ENCODE assay signal across 11 mouse cellular contexts in genomic region chr5:112532210-112532609, GRCm38 (mm10). TPM values are rescaled to one million over a fixed set of nuclear protein-coding genes. Genes with fewer than 3 reads are reported as not detected.
A peak's percentile ranks its signal among the peaks of the same experiment; 100 is the strongest.
DNase-seq lines count a peak whose midpoint lies in the region; ATAC-seq and TF ChIP-seq lines count a peak whose summit lies in the region.
"Had no signal": no experiment of that assay in that cellular context is flagged by ENCODE, and none has a peak within 500 bp of the region (broad histone marks: within the 10 kb centered on the region; RNA-seq: fewer than 3 reads in every experiment).

No protein-coding gene starts in this region.

- H3K4me2 ChIP-seq in lung, postnatal 0 days (replicated peaks; ENCODE audit: low read depth, low read length) = no peak overlapping the region
- H3K4me2 ChIP-seq in liver, postnatal 0 days (ENCODE audit: low read depth, low read length) = no peak overlapping the region
- H3K4me2 ChIP-seq: limb, embryonic 13.5 days; midbrain, embryonic 12.5 days had no signal

- H3K36me3 ChIP-seq in lung, postnatal 0 days (ENCODE audit: insufficient read depth, low read length) = no peaks in the 10 kb centered on the region
- H3K36me3 ChIP-seq in MEL (ENCODE audit: control insufficient read depth in 1 of 2, insufficient read depth in 2 of 2, low read length in 2 of 2) = no peaks in the 10 kb centered on the region
- no peaks in the 10 kb centered on the region for H3K36me3 ChIP-seq in liver, postnatal 0 days (replicated peaks; ENCODE audit: insufficient read depth, low read length)
- H3K36me3 ChIP-seq: G1E; limb, embryonic 13.5 days; midbrain, embryonic 12.5 days had no signal

- TF ChIP-seq POLR2A in MEL (IDR thresholded peaks at IDR 0.05; ENCODE audit: control insufficient read depth in 1 of 2, insufficient read depth in 1 of 2, low read depth in 1 of 2, low read length in 2 of 2, poor library complexity in 1 of 2) = no peak

- peak; percentile 19 for TF ChIP-seq RAD21 in MEL (IDR thresholded peaks at IDR 0.05; ENCODE audit: low read depth, low read length)

- no peak overlapping the region for H3K9ac ChIP-seq in lung, postnatal 0 days (replicated peaks; ENCODE audit: low read depth)
- no peak overlapping the region for H3K9ac ChIP-seq in MEL (ENCODE audit: control insufficient read depth, low read depth, low read length, poor library complexity, severe bottlenecking)
- no peak overlapping the region for H3K9ac ChIP-seq in liver, postnatal 0 days (replicated peaks)
- H3K9ac ChIP-seq: limb, embryonic 13.5 days; midbrain, embryonic 12.5 days had no signal

- no peaks in the 10 kb centered on the region for H3K9me3 ChIP-seq in lung, postnatal 0 days (ENCODE audit: low read length)
- H3K9me3 ChIP-seq in MEL (replicated peaks; ENCODE audit: insufficient read depth, low read length) = no peaks in the 10 kb centered on the region
- no peaks in the 10 kb centered on the region for H3K9me3 ChIP-seq in liver, postnatal 0 days (ENCODE audit: low read length)

- no peak overlapping the region for H3K4me3 ChIP-seq in gastrocnemius, adult 2 months
- no peak overlapping the region for H3K4me3 ChIP-seq in lung, postnatal 0 days (ENCODE audit: low read depth, low read length)
- H3K4me3 ChIP-seq in MEL (ENCODE audit: control insufficient read depth in 1 of 2, insufficient read depth in 1 of 2, low read depth in 2 of 2, low read length in 2 of 2) = no peak overlapping the region
- no peak overlapping the region for H3K4me3 ChIP-seq in liver, postnatal 0 days (ENCODE audit: low read depth, low read length)
- H3K4me3 ChIP-seq: limb, embryonic 13.5 days; midbrain, embryonic 12.5 days had no signal

- TF ChIP-seq CTCF in gastrocnemius, adult 2 months (IDR thresholded peaks at IDR 0.05) = peak; percentile 57
- TF ChIP-seq CTCF in lung, postnatal 0 days (IDR thresholded peaks at IDR 0.05) = peak; percentile 58
- peak; percentile 28 to 47 (median 44) for TF ChIP-seq CTCF in MEL (IDR thresholded peaks at IDR 0.05 in 2 of 3, conservative IDR thresholded peaks at IDR 0.05 in 1 of 3; ENCODE audit: control insufficient read depth in 1 of 3, insufficient read depth in 1 of 3, low read depth in 2 of 3, low read length in 3 of 3, poor library complexity in 1 of 3, severe bottlenecking in 1 of 3)
- TF ChIP-seq CTCF in liver, postnatal 0 days (IDR thresholded peaks at IDR 0.05; ENCODE audit: low read depth) = peak; percentile 57

- H3K27me3 ChIP-seq in lung, postnatal 0 days (replicated peaks; ENCODE audit: insufficient read depth, low read length) = no peaks in the 10 kb centered on the region
- H3K27me3 ChIP-seq in MEL (ENCODE audit: control insufficient read depth in 1 of 2, insufficient read depth in 2 of 2, low read length in 2 of 2) = no peaks in the 10 kb centered on the region
- H3K27me3 ChIP-seq in liver, postnatal 0 days (ENCODE audit: insufficient read depth, low read length) = no peaks in the 10 kb centered on the region

- no peak overlapping the region for H3K27ac ChIP-seq in gastrocnemius, adult 2 months
- no peak overlapping the region for H3K27ac ChIP-seq in lung, postnatal 0 days (ENCODE audit: low read length)
- H3K27ac ChIP-seq in MEL (ENCODE audit: control insufficient read depth, low read depth, low read length) = no peak overlapping the region
- no peak overlapping the region for H3K27ac ChIP-seq in liver, postnatal 0 days (ENCODE audit: low read depth)
- H3K27ac ChIP-seq: limb, embryonic 13.5 days; midbrain, embryonic 12.5 days had no signal

- no peaks in the 10 kb centered on the region for H3K4me1 ChIP-seq in lung, postnatal 0 days (ENCODE audit: insufficient read depth, low read depth, low read length)
- H3K4me1 ChIP-seq in MEL (ENCODE audit: control insufficient read depth in 1 of 2, insufficient read depth in 2 of 2, low read length in 2 of 2) = no peaks in the 10 kb centered on the region
- no peaks in the 10 kb centered on the region for H3K4me1 ChIP-seq in liver, postnatal 0 days (ENCODE audit: insufficient read depth)

- 64% methylated on average over 8 of the region's 8 CpGs for WGBS in lung, postnatal 0 days
- 60% methylated on average over 8 of the region's 8 CpGs for WGBS in liver, postnatal 0 days (ENCODE audit: insufficient replicate concordance)

- no peaks in the 10 kb centered on the region for H3K79me2 ChIP-seq in MEL (ENCODE audit: control insufficient read depth, insufficient read depth, low read length, poor library complexity)

- TF ChIP-seq EP300 in lung, postnatal 0 days (IDR thresholded peaks at IDR 0.05) = no peak
- TF ChIP-seq EP300 in MEL (IDR thresholded peaks at IDR 0.05; ENCODE audit: low read depth in 1 of 2, low read length in 2 of 2) = no peak
- no peak for TF ChIP-seq EP300 in liver, postnatal 0 days (IDR thresholded peaks at IDR 0.05; ENCODE audit: low read depth)

- no peak for DNase-seq in gastrocnemius, adult 2 months
- DNase-seq in gastrocnemius, postnatal 4 days (ENCODE audit: low spot score in 2 of 2) = no peak
- DNase-seq in lung, postnatal 0 days (ENCODE audit: low spot score) = no peak
- DNase-seq in lung, postnatal 10 days = no peak
- DNase-seq in MEL (ENCODE audit: low read depth, low spot score) = peak; percentile 14
- DNase-seq in liver, postnatal 0 days = peak; percentile 26
- no peak for DNase-seq in adrenal gland, adult (ENCODE audit: inconsistent age in 2 of 2, low spot score in 1 of 2)
- DNase-seq in left cerebral cortex, postnatal 36 days (ENCODE audit: low spot score in 2 of 2) = no peak

- intact Hi-C loops in gastrocnemius, adult 2 months (cut with DNase I) = no loop called here
- intact Hi-C loops in left cerebral cortex, postnatal 36 days (cut with DNase I) = no loop called here

- no peak for ATAC-seq in lung, postnatal 0 days
- no peak for ATAC-seq in liver, postnatal 0 days

TF ChIP-seq in MEL, 35 proteins besides CTCF, POLR2A, EP300 and RAD21:
- TF ChIP-seq MAZ (IDR thresholded peaks at IDR 0.05; ENCODE audit: low read depth, low read length) = no peak
- 0 out of 2 replicates have a peak, but pooled peaks have one; percentile 9 for TF ChIP-seq SMC3 (IDR thresholded peaks at IDR 0.05; ENCODE audit: low read depth, low read length)

RNA-seq across cellular contexts. Expression of gene Sez6l, which starts 44.8 kb away (rescaled TPM):
- not detected for total RNA-seq in gastrocnemius, adult 2 months (2021)
- under 1 TPM; 0.44 to 0.52 TPM for total RNA-seq in gastrocnemius, postnatal 4 days (2021)
- 0.11 and 0.13 TPM in 2 replicates for polyA plus RNA-seq in lung, postnatal 0 days (2015; fragmentation: Nextera tagmentation; extraction: Ambion mirVana)
- total RNA-seq in MEL (2012; rRNA removed) = not detected in 2 replicates
- not detected for polyA plus RNA-seq in MEL (2012; ENCODE audit: insufficient read depth in 1 of 2, insufficient read length in 2 of 2, low read depth in 1 of 2, low replicate concordance in 2 of 2, missing spikeins in 1 of 2)
- polyA plus RNA-seq in liver, postnatal 0 days (2015; fragmentation: Nextera tagmentation; extraction: Ambion mirVana) = not detected in 2 replicates
- 100 to 1,000 TPM; 163 to 173 TPM for total RNA-seq in left cerebral cortex, postnatal 36 days (2021)
- polyA plus RNA-seq: G1E had no signal

Comparison
In these comparisons a context has a peak if more than half of its experiments do, and no peak if none do; other contexts are left out.
1. DNase-seq: peak in MEL (single experiment) and liver, postnatal 0 days (single experiment); none in gastrocnemius, adult 2 months (single experiment), gastrocnemius, postnatal 4 days (0 of 2), lung, postnatal 0 days (single experiment), lung, postnatal 10 days (single experiment), adrenal gland, adult (0 of 2) and left cerebral cortex, postnatal 36 days (0 of 2).
2. RNA of gene Sez6l, which starts 44.8 kb away (total RNA-seq): 163 to 173 TPM in left cerebral cortex, postnatal 36 days; 0.44 to 0.52 TPM in gastrocnemius, postnatal 4 days, not detected in gastrocnemius, adult 2 months and not detected in MEL; every median in the first group is over 100 times any median in the second.
3. Peak in every context shown above with its lines, with median percentiles within 50 percentile points of each other: CTCF ChIP-seq.